Mouse (Mus musculus): ENCODE measurements around the gene Wfdc8. TPM values are rescaled to one million over a fixed set of nuclear protein-coding genes. Genes with fewer than 3 reads are reported as not detected.
"Not testable (repeated sequence)": the region's sequence is repeated elsewhere in the genome, so short reads cannot be mapped to it uniquely, and the experiment has no call there.

Gene Wfdc8
- polyA plus RNA-seq (2016; fragmentation: Nextera tagmentation; extraction: Ambion mirVana): not detected in 2 replicates

DNA sequence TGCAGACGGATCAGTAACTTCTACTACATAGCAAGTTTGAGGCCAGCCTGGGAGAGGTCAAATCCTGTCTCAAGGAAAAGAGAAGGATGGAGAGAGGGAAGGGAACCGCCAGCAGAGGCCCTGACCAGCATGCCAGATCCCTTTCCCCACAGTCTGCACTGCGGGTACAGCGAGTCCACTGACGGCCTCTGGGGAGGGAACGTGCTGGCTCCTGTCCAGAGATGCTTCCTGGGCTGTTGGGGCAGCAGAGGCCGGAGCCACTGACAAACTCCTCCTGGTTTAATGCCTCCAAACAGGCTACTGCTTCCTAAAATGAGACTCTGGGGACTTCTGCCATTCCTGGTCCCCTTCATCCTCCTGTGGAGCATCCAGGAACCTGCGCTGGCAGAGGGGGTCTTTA, at the start of gene Wfdc8, which contains the start of gene Wfdc6b:
Wfdc8 (minus strand) TSS at position 156 of the 400 bp plus-strand sequence.
Wfdc6b (plus strand) TSS at position 52 of the 400 bp plus-strand sequence.
- not testable (repeated sequence) for H3K4me3 ChIP-seq; H3K27ac ChIP-seq (ENCODE audit: poor library complexity, severe bottlenecking); H3K9me3 ChIP-seq (replicated peaks); H3K9ac ChIP-seq; H3K27me3 ChIP-seq (replicated peaks); H3K36me3 ChIP-seq; H3K4me1 ChIP-seq (replicated peaks); H3K4me2 ChIP-seq; ATAC-seq (ENCODE audit: insufficient number of reproducible peaks, low FRiP score)
- WGBS: 52% methylated on average over 8 of the region's 8 CpGs

DNA sequence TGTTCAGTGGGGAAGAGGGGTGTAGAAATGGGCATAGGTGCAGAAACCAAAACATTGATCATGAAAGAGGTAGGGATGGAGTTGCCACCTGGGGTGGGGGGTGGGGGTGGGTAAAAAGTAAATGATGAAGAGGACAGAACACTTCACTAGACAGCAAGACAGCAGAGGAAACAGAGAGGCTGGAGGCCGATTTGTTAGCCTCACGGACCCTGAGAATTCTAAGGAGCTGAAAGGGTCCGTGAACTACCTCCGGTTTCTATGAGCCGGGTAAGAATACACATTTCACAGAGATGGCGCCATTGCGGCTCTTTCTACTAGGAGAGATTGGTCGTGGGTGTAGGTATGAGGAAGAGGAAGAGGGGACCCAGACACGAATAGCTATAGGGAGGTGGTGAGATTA, 43.1 kb upstream of the Wfdc8 start, which contains the start of gene Wfdc9:
Wfdc9 (minus strand) TSS at position 101 of the 400 bp plus-strand sequence.
- H3K4me1 ChIP-seq (replicated peaks): no peaks in the 10 kb centered on the region
- no peaks in the 10 kb centered on the region for H3K27me3 ChIP-seq (replicated peaks)
- WGBS: 82% methylated on average over 9 of the region's 9 CpGs
- H3K4me2 ChIP-seq: no peak within 1 kb of the TSS
- no peaks in the 10 kb centered on the region for H3K9me3 ChIP-seq (replicated peaks)
- no peaks in the 10 kb centered on the region for H3K36me3 ChIP-seq
- H3K4me3 ChIP-seq: no peak within 1 kb of the TSS
- no peak within 1 kb of the TSS for H3K9ac ChIP-seq
- no peak for ATAC-seq (ENCODE audit: insufficient number of reproducible peaks, low FRiP score)
- H3K27ac ChIP-seq (ENCODE audit: poor library complexity, severe bottlenecking): no peak within 1 kb of the TSS

- H3K27ac ChIP-seq (ENCODE audit: poor library complexity, severe bottlenecking): no peak within 1 kb of the TSS
- WGBS: 14% methylated on average over 11 of the region's 11 CpGs
- H3K9me3 ChIP-seq (replicated peaks): no peaks in the 10 kb centered on the region
- H3K9ac ChIP-seq: no peak within 1 kb of the TSS
- no peak within 1 kb of the TSS for H3K4me2 ChIP-seq
- ATAC-seq (ENCODE audit: insufficient number of reproducible peaks, low FRiP score): no peak
- no peaks in the 10 kb centered on the region for H3K27me3 ChIP-seq (replicated peaks)
- H3K4me1 ChIP-seq (replicated peaks): no peaks in the 10 kb centered on the region
- H3K36me3 ChIP-seq: no peaks in the 10 kb centered on the region
- H3K4me3 ChIP-seq: no peak within 1 kb of the TSS
These were observed 42.4 kb upstream of the Wfdc8 start, which contains the start of gene Wfdc10 for GRCm38 (mm10) chr2:164655858-164656257. Wfdc10 (plus strand) TSS chr2:164656046.

GRCm38 (mm10) chr2:164641881-164642673, 28.7 kb upstream of the Wfdc8 start:
- no peak overlapping the region for H3K4me3 ChIP-seq

GRCm38 (mm10) chr2:164641129-164641528, 27.7 kb upstream of the Wfdc8 start:
- no peak for ATAC-seq (ENCODE audit: insufficient number of reproducible peaks, low FRiP score)
- no peaks in the 10 kb centered on the region for H3K27me3 ChIP-seq (replicated peaks)
- no peak overlapping the region for H3K4me2 ChIP-seq
- H3K9me3 ChIP-seq (replicated peaks): peaks cover 6% of the 10 kb centered on the region
- no peak overlapping the region for H3K4me3 ChIP-seq
- H3K9ac ChIP-seq: no peak overlapping the region
- H3K36me3 ChIP-seq: no peaks in the 10 kb centered on the region
- WGBS: 55% methylated on average over 7 of the region's 7 CpGs
- H3K27ac ChIP-seq (ENCODE audit: poor library complexity, severe bottlenecking): no peak overlapping the region
- H3K4me1 ChIP-seq (replicated peaks): no peaks in the 10 kb centered on the region

More at GRCm38 (mm10) chr2:164641881-164642673, 28.7 kb upstream of the Wfdc8 start:
- Histone ChIP-seq H3K27ac (ENCODE audit: poor library complexity, severe bottlenecking) (no peak overlapping the region), H3K36me3 (no peaks in the 10 kb centered on the region), H3K9me3 (replicated peaks) (peaks cover 6% of the 10 kb centered on the region), H3K4me1 (replicated peaks) (no peaks in the 10 kb centered on the region), H3K27me3 (replicated peaks) (no peaks in the 10 kb centered on the region), H3K4me2 (no peak overlapping the region), H3K9ac (no peak overlapping the region)
- ATAC-seq (ENCODE audit: insufficient number of reproducible peaks, low FRiP score): no peak
- 71% methylated on average over 13 of the region's 13 CpGs for WGBS

DNA sequence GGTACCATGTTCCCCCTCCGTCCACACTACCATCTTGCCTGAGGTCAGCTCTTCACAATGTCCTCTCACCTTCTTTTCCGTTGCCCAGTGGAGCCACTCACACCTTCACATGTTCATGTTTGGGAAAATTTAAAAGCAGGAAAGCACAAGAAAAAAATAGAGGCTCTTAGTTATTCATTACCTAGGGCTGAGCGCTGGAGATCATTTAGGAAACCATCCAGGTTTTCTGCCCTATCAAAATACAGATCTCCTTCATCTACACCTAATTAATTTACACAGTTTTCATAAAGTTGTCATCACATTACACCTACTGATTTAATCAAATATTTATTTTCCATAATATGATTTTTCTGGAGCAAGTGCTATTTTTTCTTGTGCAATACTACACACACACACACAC, 25.3 kb upstream of the Wfdc8 start, which contains the start of gene Wfdc16:
Wfdc16 (minus strand) TSS at position 101 of the 400 bp plus-strand sequence.
- Histone ChIP-seq H3K4me3 (no peak within 1 kb of the TSS), H3K4me2 (no peak within 1 kb of the TSS), H3K9me3 (replicated peaks) (peaks cover 6% of the 10 kb centered on the region), H3K27me3 (replicated peaks) (no peaks in the 10 kb centered on the region), H3K36me3 (no peaks in the 10 kb centered on the region), H3K4me1 (replicated peaks) (no peaks in the 10 kb centered on the region), H3K27ac (ENCODE audit: poor library complexity, severe bottlenecking) (no peak within 1 kb of the TSS), H3K9ac (no peak within 1 kb of the TSS)
- ATAC-seq (ENCODE audit: insufficient number of reproducible peaks, low FRiP score): no peak
- 83% methylated on average over 3 of the region's 3 CpGs for WGBS

DNA sequence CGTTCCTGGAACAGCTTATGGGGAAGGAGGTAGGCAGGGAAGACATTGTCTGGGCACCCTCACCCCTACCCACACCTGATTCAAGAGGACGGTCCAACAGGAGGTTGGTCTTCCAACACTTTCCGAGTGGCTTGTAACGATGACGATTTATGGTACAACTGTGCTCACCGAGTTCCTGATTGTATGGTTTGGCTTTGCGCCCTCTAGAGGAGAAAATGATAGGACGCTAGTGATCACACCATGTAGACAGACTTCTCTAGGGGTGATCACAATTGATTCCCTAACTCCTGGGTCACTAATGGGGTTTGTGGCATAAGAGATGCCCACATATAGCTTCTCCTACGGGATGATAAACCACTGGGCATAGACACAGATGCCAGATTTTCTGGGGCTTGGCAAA, 21.8 kb upstream of the Wfdc8 start:
- WGBS: 74% methylated on average over 9 of the region's 9 CpGs
- Histone ChIP-seq H3K27ac (ENCODE audit: poor library complexity, severe bottlenecking) (no peak overlapping the region), H3K4me1 (replicated peaks) (no peaks in the 10 kb centered on the region), H3K9me3 (replicated peaks) (peaks cover 6% of the 10 kb centered on the region), H3K4me2 (no peak overlapping the region), H3K9ac (no peak overlapping the region), H3K36me3 (no peaks in the 10 kb centered on the region), H3K4me3 (no peak overlapping the region), H3K27me3 (replicated peaks) (no peaks in the 10 kb centered on the region)
- ATAC-seq (ENCODE audit: insufficient number of reproducible peaks, low FRiP score): no peak

DNA sequence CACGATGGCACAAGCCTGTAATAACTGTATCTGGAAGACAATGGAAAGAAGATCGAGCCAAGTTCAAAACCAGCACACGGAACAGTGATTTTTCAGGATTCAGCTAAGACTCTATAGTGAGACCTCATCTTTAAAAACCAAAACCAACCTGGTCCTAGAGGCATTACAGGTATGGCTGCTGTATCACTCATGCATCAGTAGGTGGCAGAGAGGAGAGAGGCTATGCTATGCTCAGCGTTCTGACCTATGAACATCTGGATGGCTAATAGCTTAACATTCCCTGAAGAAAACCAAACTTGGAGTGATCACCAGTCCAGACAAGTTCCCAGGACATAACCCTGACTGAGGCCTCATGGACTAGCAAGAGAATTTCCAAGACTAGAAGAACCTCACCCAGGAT, 8.3 kb upstream of the Wfdc8 start:
- Histone ChIP-seq H3K4me2 (no peak overlapping the region), H3K9ac (no peak overlapping the region), H3K36me3 (no peaks in the 10 kb centered on the region), H3K9me3 (replicated peaks) (no peaks in the 10 kb centered on the region), H3K27ac (ENCODE audit: poor library complexity, severe bottlenecking) (no peak overlapping the region), H3K27me3 (replicated peaks) (no peaks in the 10 kb centered on the region), H3K4me3 (no peak overlapping the region), H3K4me1 (replicated peaks) (no peaks in the 10 kb centered on the region)
- WGBS: 73% methylated on average over 4 of the region's 4 CpGs
- ATAC-seq (ENCODE audit: insufficient number of reproducible peaks, low FRiP score): no peak

DNA sequence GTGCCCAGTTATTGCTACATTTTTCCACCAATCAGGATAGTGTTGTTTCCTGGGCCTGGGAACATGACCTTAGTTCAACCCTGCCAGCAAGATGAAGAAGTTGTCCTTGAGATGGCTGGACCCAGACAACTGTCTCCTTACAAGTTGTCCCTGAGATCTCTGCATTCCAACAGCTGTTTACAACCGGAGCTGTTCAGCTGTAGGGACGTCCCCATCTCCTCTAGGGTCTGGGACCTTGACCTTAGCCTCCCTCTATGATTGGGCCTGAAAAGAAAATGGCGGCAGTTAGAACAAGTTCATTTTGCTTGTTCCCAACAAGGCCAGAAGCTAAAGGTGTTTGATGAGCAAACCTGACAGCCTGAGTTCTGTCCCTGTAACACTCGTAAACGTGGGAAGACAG, 5.6 kb upstream of the Wfdc8 start:
- H3K9me3 ChIP-seq (replicated peaks): no peaks in the 10 kb centered on the region
- H3K27me3 ChIP-seq (replicated peaks): no peaks in the 10 kb centered on the region
- H3K27ac ChIP-seq (ENCODE audit: poor library complexity, severe bottlenecking): no peak overlapping the region
- no peak for ATAC-seq (ENCODE audit: insufficient number of reproducible peaks, low FRiP score)
- H3K4me1 ChIP-seq (replicated peaks): no peaks in the 10 kb centered on the region
- no peak overlapping the region for H3K9ac ChIP-seq
- 79% methylated on average over 5 of the region's 5 CpGs for WGBS
- H3K4me2 ChIP-seq: no peak overlapping the region
- no peaks in the 10 kb centered on the region for H3K36me3 ChIP-seq
- no peak overlapping the region for H3K4me3 ChIP-seq

GRCm38 (mm10) chr2:164615386-164615785, 2.0 kb upstream of the Wfdc8 start:
- peaks cover 4% of the 10 kb centered on the region; the same call in 1 of the 2 replicates for H3K27me3 ChIP-seq (replicated peaks)
- no peaks in the 10 kb centered on the region for H3K9me3 ChIP-seq (replicated peaks)
- H3K27ac ChIP-seq (ENCODE audit: poor library complexity, severe bottlenecking): no peak overlapping the region
- no peak overlapping the region for H3K4me3 ChIP-seq
- 84% methylated on average over 3 of the region's 3 CpGs for WGBS
- H3K36me3 ChIP-seq: no peaks in the 10 kb centered on the region
- no peaks in the 10 kb centered on the region for H3K4me1 ChIP-seq (replicated peaks)
- no peak overlapping the region for H3K9ac ChIP-seq
- no peak overlapping the region for H3K4me2 ChIP-seq
- ATAC-seq (ENCODE audit: insufficient number of reproducible peaks, low FRiP score): no peak

DNA sequence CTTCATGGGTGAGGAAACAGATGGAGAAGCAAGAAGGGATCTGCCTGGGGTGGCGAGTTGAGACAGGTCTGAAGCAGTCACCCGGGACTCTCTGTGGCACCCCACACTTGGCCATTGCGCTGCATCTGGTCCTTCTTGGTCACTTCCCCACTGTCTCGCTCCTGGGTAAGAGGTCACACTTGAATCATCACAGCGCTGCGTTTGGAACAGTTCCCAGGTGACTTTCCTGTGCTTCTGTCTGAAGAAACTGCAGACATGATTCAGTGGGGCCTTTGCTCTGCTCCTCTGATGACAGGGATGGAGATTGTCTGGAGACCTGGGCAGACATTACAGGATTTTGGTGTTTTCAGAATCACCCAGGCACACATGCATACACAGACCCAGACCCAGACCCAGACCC, 4.6 kb downstream of the Wfdc8 start:
- Histone ChIP-seq H3K27ac (ENCODE audit: poor library complexity, severe bottlenecking) (no peak overlapping the region), H3K9ac (no peak overlapping the region), H3K4me3 (no peak overlapping the region), H3K9me3 (replicated peaks) (0 out of 2 replicates have a peak, but pooled peaks cover under 1% of the 10 kb centered on the region), H3K4me2 (no peak overlapping the region), H3K4me1 (replicated peaks) (no peaks in the 10 kb centered on the region), H3K36me3 (no peaks in the 10 kb centered on the region), H3K27me3 (replicated peaks) (peaks cover 18% of the 10 kb centered on the region)
- no peak for ATAC-seq (ENCODE audit: insufficient number of reproducible peaks, low FRiP score)
- 67% methylated on average over 6 of the region's 6 CpGs for WGBS
